Mouse (Mus musculus): ENCODE results near the gene Prkaca. TPM values are rescaled to one million over a fixed set of nuclear protein-coding genes. Genes with fewer than 3 reads are reported as not detected.
"Not testable (repeated sequence)": the region's sequence is repeated elsewhere in the genome, so short reads cannot be mapped to it uniquely, and the experiment has no call there.

Gene Prkaca
- total RNA-seq, 2 experiments from 2014 or later: 137 to 165 TPM

- Histone ChIP-seq H3K27ac (peak within 1 kb of the TSS; percentile 98), H3K4me3 (peak within 1 kb of the TSS; percentile 93)
- TF ChIP-seq CTCF (IDR thresholded peaks at IDR 0.05): no peak
- intact Hi-C loops (cut with DNase I): no loop called here
- DNase-seq: peak; percentile 75
Measured at GRCm38 (mm10) chr8:83997511-83998141, 24.8 kb downstream of the Prkaca start, which contains the start of gene Samd1. Gene Samd1 (plus strand): TSS chr8:83997672.

- TF ChIP-seq CTCF (IDR thresholded peaks at IDR 0.05): peak; percentile 49
- intact Hi-C loops (cut with DNase I): no loop called here
Measured at GRCm38 (mm10) chr8:83998231-83999056, 25.7 kb downstream of the Prkaca start.

GRCm38 (mm10) chr8:83999057-83999705 is 26.4 kb downstream of the Prkaca start:
- no peak for TF ChIP-seq CTCF (IDR thresholded peaks at IDR 0.05)
- Histone ChIP-seq H3K4me3 (peak overlapping the region; percentile 84), H3K27ac (peak overlapping the region; percentile 88; the same call in 1 of the 2 replicates)
- DNase-seq: no peak
- intact Hi-C loops (cut with DNase I): no loop called here

More at GRCm38 (mm10) chr8:83998231-83999056, 25.7 kb downstream of the Prkaca start:
- Histone ChIP-seq H3K27ac (peak overlapping the region; percentile 88), H3K4me3 (peak overlapping the region; percentile 84)
- peak; percentile 76 for DNase-seq

GRCm38 (mm10) chr8:83999825-84000224 is 27.0 kb downstream of the Prkaca start:
- no peak overlapping the region for H3K27ac ChIP-seq
- H3K4me3 ChIP-seq: no peak overlapping the region
- no peak for DNase-seq
- no peak for TF ChIP-seq CTCF (IDR thresholded peaks at IDR 0.05)
- intact Hi-C loops (cut with DNase I): no loop called here

GRCm38 (mm10) chr8:84001281-84002000 is 28.6 kb downstream of the Prkaca start, which contains the start of gene 1700067K01Rik:
Gene 1700067K01Rik (plus strand): TSS chr8:84001502.
- no peak for DNase-seq
- TF ChIP-seq CTCF (IDR thresholded peaks at IDR 0.05): no peak
- intact Hi-C loops (cut with DNase I): no loop called here
- H3K27ac ChIP-seq: no peak within 1 kb of the TSS
- no peak within 1 kb of the TSS for H3K4me3 ChIP-seq

- no peak for TF ChIP-seq CTCF (IDR thresholded peaks at IDR 0.05)
- DNase-seq: no peak
- no peak overlapping the region; the same call in 1 of the 2 replicates for H3K4me3 ChIP-seq
- intact Hi-C loops (cut with DNase I): no loop called here
- H3K27ac ChIP-seq: no peak overlapping the region
Measured at GRCm38 (mm10) chr8:84002957-84003611, 30.3 kb downstream of the Prkaca start.

- Histone ChIP-seq H3K27ac (peak overlapping the region; percentile 96), H3K4me3 (peak overlapping the region; percentile 89)
- DNase-seq: no peak
- TF ChIP-seq CTCF (IDR thresholded peaks at IDR 0.05): no peak
- intact Hi-C loops (cut with DNase I): no loop called here
Measured at GRCm38 (mm10) chr8:84003612-84004246, 30.9 kb downstream of the Prkaca start.

GRCm38 (mm10) chr8:84004533-84005201 is 31.9 kb downstream of the Prkaca start:
- TF ChIP-seq CTCF (IDR thresholded peaks at IDR 0.05): no peak
- intact Hi-C loops (cut with DNase I): no loop called here

GRCm38 (mm10) chr8:84005502-84005901 is 32.7 kb downstream of the Prkaca start:
- intact Hi-C loops (cut with DNase I); DNase-seq: not testable (repeated sequence)
- Histone ChIP-seq H3K4me3 (peak overlapping the region; percentile 89), H3K27ac (peak overlapping the region; percentile 96)

More at GRCm38 (mm10) chr8:84004533-84005201, 31.9 kb downstream of the Prkaca start:
- Histone ChIP-seq H3K4me3 (peak overlapping the region; percentile 89), H3K27ac (peak overlapping the region; percentile 96)
- peak; percentile 97 for DNase-seq

GRCm38 (mm10) chr8:84008362-84008761 is 35.6 kb downstream of the Prkaca start:
- no peak overlapping the region for H3K4me3 ChIP-seq
- TF ChIP-seq CTCF (IDR thresholded peaks at IDR 0.05): peak; percentile 33
- no peak overlapping the region for H3K27ac ChIP-seq
- DNase-seq: no peak
- intact Hi-C loops (cut with DNase I): no loop called here

- peak; percentile 91 for DNase-seq
- intact Hi-C loops (cut with DNase I): loop anchor here (5.0 kb wide), 2 partner anchors 33 to 57 kb away; partner anchors contain the start of genes Gm10643 and Rfx1
- no peak overlapping the region for H3K27ac ChIP-seq
- peak; percentile 99 for TF ChIP-seq CTCF (IDR thresholded peaks at IDR 0.05)
- H3K4me3 ChIP-seq: peak overlapping the region; percentile 82
Measured at GRCm38 (mm10) chr8:84009876-84010275, 37.1 kb downstream of the Prkaca start.

Data from gastrocnemius, adult 2 months (tissue).